In genomic region chr16:94996791-94997281, GRCm38 (mm10) we compare ENCODE assay signal across 7 mouse cellular contexts. TPM values are rescaled to one million over a fixed set of nuclear protein-coding genes. Genes with fewer than 3 reads are reported as not detected.
DNase-seq lines count a peak whose midpoint lies in the region; ATAC-seq lines count a peak whose summit lies in the region.

No protein-coding gene starts in this region.

- peak overlapping the region; percentile 70 for H3K4me2 ChIP-seq in hindbrain, embryonic 15.5 days
- H3K4me2 ChIP-seq in midbrain, embryonic 15.5 days, result peak overlapping the region; percentile 87

- H3K36me3 ChIP-seq in hindbrain, embryonic 15.5 days, result no peaks in the 10 kb centered on the region
- H3K36me3 ChIP-seq in midbrain, embryonic 15.5 days (replicated peaks), result no peaks in the 10 kb centered on the region

- peak overlapping the region; percentile 64 for H3K9ac ChIP-seq in hindbrain, embryonic 15.5 days
- H3K9ac ChIP-seq in midbrain, embryonic 15.5 days, result peak overlapping the region; percentile 71

- peak overlapping the region; percentile 75 for H3K27ac ChIP-seq in hindbrain, embryonic 15.5 days (replicated peaks)
- peak overlapping the region; percentile 83 for H3K27ac ChIP-seq in midbrain, embryonic 15.5 days

- H3K27me3 ChIP-seq in hindbrain, embryonic 15.5 days, result no peaks in the 10 kb centered on the region; the same call in 1 of the 2 replicates
- 0 out of 2 replicates have a peak, but pooled peaks cover 5% of the 10 kb centered on the region for H3K27me3 ChIP-seq in midbrain, embryonic 15.5 days (replicated peaks)

- intact Hi-C loops in heart, postnatal 10 days (cut with DNase I), result loop anchor here (2.0 to 5.0 kb wide), 2 partner anchors 180 to 210 kb away; no protein-coding TSS in a partner anchor

- H3K4me1 ChIP-seq in hindbrain, embryonic 15.5 days (replicated peaks), result peaks cover 41% of the 10 kb centered on the region
- peaks cover 54% of the 10 kb centered on the region for H3K4me1 ChIP-seq in midbrain, embryonic 15.5 days

- 9% methylated on average over 16 of the region's 16 CpGs for WGBS in hindbrain, embryonic 15.5 days
- WGBS in midbrain, embryonic 15.5 days, result 9% methylated on average over 16 of the region's 16 CpGs

- H3K4me3 ChIP-seq in hindbrain, embryonic 15.5 days, result peak overlapping the region; percentile 55
- peak overlapping the region; percentile 66 for H3K4me3 ChIP-seq in midbrain, embryonic 15.5 days

- H3K9me3 ChIP-seq in hindbrain, embryonic 15.5 days, result no peaks in the 10 kb centered on the region
- no peaks in the 10 kb centered on the region for H3K9me3 ChIP-seq in midbrain, embryonic 15.5 days

- ATAC-seq in hindbrain, embryonic 15.5 days (ENCODE audit: low FRiP score, low read depth), result peak; percentile 28
- peak; percentile 48 for ATAC-seq in midbrain, embryonic 15.5 days (replicated peaks)

- peak; percentile 60 for DNase-seq in brain, adult 2 months (ENCODE audit: low read depth, low spot score)
- peak; percentile 71 to 75 for DNase-seq in cerebellum, postnatal 25 days
- DNase-seq in gastrocnemius, adult 8-10 months (ENCODE audit: low spot score in 2 of 2), result no peak
- no peak for DNase-seq in kidney, postnatal 10 days
- DNase-seq in heart, postnatal 10 days, result no peak

RNA-seq across cellular contexts. Expression of gene Kcnj6, which starts 0.7 kb away (rescaled TPM):
- 4.6 and 4.8 TPM in 2 replicates for polyA plus RNA-seq in hindbrain, embryonic 15.5 days (2015; fragmentation: Nextera tagmentation; extraction: Ambion mirVana)
- 4.4 and 6.8 TPM in 2 replicates for polyA plus RNA-seq in midbrain, embryonic 15.5 days (2015; fragmentation: Nextera tagmentation; extraction: Ambion mirVana)
- total RNA-seq in gastrocnemius, adult 8-10 months (2022), result under 1 TPM in 1 of 4 experiments, not detected in 3; 0.15 TPM
- total RNA-seq in heart, postnatal 10 days (2021), result not detected

Comparison
In these comparisons a context has a peak if more than half of its experiments do, and no peak if none do; other contexts are left out.
1. DNase-seq: peak in brain, adult 2 months (single experiment) and cerebellum, postnatal 25 days (2 of 2); none in gastrocnemius, adult 8-10 months (0 of 2), kidney, postnatal 10 days (single experiment) and heart, postnatal 10 days (0 of 2).